Mouse (Mus musculus) stomach, embryonic 15.5 days (tissue): ENCODE measurements around the gene Ntn1. TPM values are rescaled to one million over a fixed set of nuclear protein-coding genes. Genes with fewer than 3 reads are reported as not detected.

Experiments
- ATAC-seq: fragments of 200-750 bp; cut with Nextera tagmentation; 2 replicates; pipeline ENCODE4 v1.8.0; 2017; ENCODE audit warnings: low read depth, moderate number of reproducible peaks, moderate TSS enrichment; ENCODE audit not compliant: insufficient read depth, low FRiP score
- H3K27ac ChIP-seq: fragments of 300-500 bp; sonication (generic); 2 replicates; pipeline ENCODE4 v1.5.1; 2015; ENCODE audit warnings: mild to moderate bottlenecking, inconsistent platforms
- H3K27me3 ChIP-seq: fragments of 300-500 bp; sonication (generic); replicated peaks from 2 replicates; pipeline ENCODE4 v1.6.1; 2015; ENCODE audit warnings: inconsistent platforms
- H3K36me3 ChIP-seq: fragments of 300-500 bp; sonication (generic); 2 replicates; pipeline ENCODE4 v1.6.1; 2015; ENCODE audit warnings: inconsistent platforms
- H3K4me1 ChIP-seq: fragments of 300-500 bp; sonication (generic); 2 replicates; pipeline ENCODE4 v1.6.1; 2015; ENCODE audit warnings: inconsistent platforms
- H3K4me2 ChIP-seq: fragments of 300-500 bp; sonication (generic); 2 replicates; pipeline ENCODE4 v1.6.1; 2015; ENCODE audit warnings: mild to moderate bottlenecking, inconsistent platforms
- H3K4me3 ChIP-seq: fragments of 300-500 bp; sonication (generic); replicated peaks from 2 replicates; pipeline ENCODE4 v1.5.1; 2015; ENCODE audit warnings: inconsistent platforms
- H3K9ac ChIP-seq: fragments of 300-500 bp; sonication (generic); 2 replicates; pipeline ENCODE4 v1.6.1; 2015; ENCODE audit warnings: inconsistent platforms
- H3K9me3 ChIP-seq: fragments of 300-500 bp; sonication (generic); 2 replicates; pipeline ENCODE4 v1.6.1; 2016; ENCODE audit warnings: inconsistent platforms
- WGBS: fragments of 180-500 bp; shearing (Covaris S2); methylation state at CpG from one replicate; pipeline ENCODE4 v1.1.7; 2015; 5-methylcytosine and 5-hydroxymethylcytosine counted together
- microRNA-seq: library from miRNA; unstranded; fragments of <30 nt; microRNA quantifications from one replicate; pipeline ENCODE4, GENCODE M21; 2016
- polyA plus RNA-seq: library from polyadenylated mRNA; unstranded; fragments of >200 nt; fragmentation: Nextera tagmentation; extraction: Ambion mirVana; gene quantifications from 2 replicates; pipeline ENCODE4 v1.2.1, GENCODE M21; 2015

Ntn1 gene
- polyA plus RNA-seq, 1 experiment from 2014 or later = 16.1 TPM

- Histone ChIP-seq H3K27me3 (no peaks in the 10 kb centered on the region), H3K27ac (no peak overlapping the region), H3K4me2 (no peak overlapping the region), H3K9me3 (no peaks in the 10 kb centered on the region), H3K4me1 (peaks cover 9% of the 10 kb centered on the region; the same call in 1 of the 2 replicates), H3K4me3 (no peak overlapping the region), H3K36me3 (no peaks in the 10 kb centered on the region), H3K9ac (no peak overlapping the region)
- 85% methylated on average over 7 of the region's 7 CpGs for WGBS
- ATAC-seq = no peak
Measured at GRCm38 (mm10) chr11:68177415-68177814, 223.2 kb downstream of the Ntn1 start.

GRCm38 (mm10) chr11:68176550-68176949, 224.1 kb downstream of the Ntn1 start:
- H3K9me3 ChIP-seq = no peaks in the 10 kb centered on the region
- no peak overlapping the region for H3K27ac ChIP-seq
- H3K4me3 ChIP-seq = no peak overlapping the region
- peak; percentile 27; the same call in 1 of the 2 replicates for ATAC-seq
- H3K4me2 ChIP-seq = no peak overlapping the region
- H3K36me3 ChIP-seq = no peaks in the 10 kb centered on the region
- WGBS = 40% methylated on average over 4 of the region's 4 CpGs
- no peak overlapping the region for H3K9ac ChIP-seq
- peaks cover 9% of the 10 kb centered on the region; the same call in 1 of the 2 replicates for H3K4me1 ChIP-seq
- H3K27me3 ChIP-seq = no peaks in the 10 kb centered on the region

GRCm38 (mm10) chr11:68172648-68173045, 228.0 kb downstream of the Ntn1 start:
- ATAC-seq = 0 out of 2 replicates have a peak, but pooled peaks have one; percentile 18
- WGBS = 62% methylated on average over 4 of the region's 4 CpGs
- H3K4me3 ChIP-seq = no peak overlapping the region
- H3K36me3 ChIP-seq = no peaks in the 10 kb centered on the region
- H3K9me3 ChIP-seq = no peaks in the 10 kb centered on the region
- no peak overlapping the region for H3K9ac ChIP-seq
- H3K4me1 ChIP-seq = peaks cover 9% of the 10 kb centered on the region; the same call in 1 of the 2 replicates
- H3K4me2 ChIP-seq = no peak overlapping the region
- no peaks in the 10 kb centered on the region for H3K27me3 ChIP-seq
- H3K27ac ChIP-seq = no peak overlapping the region

GRCm38 (mm10) chr11:68171973-68172647, 228.5 kb downstream of the Ntn1 start:
- Histone ChIP-seq H3K4me2 (no peak overlapping the region), H3K27me3 (no peaks in the 10 kb centered on the region)
- WGBS = 79% methylated on average over 7 of the region's 7 CpGs

GRCm38 (mm10) chr11:68168427-68168826, 232.2 kb downstream of the Ntn1 start:
- no peak for ATAC-seq
- 79% methylated on average over 4 of the region's 4 CpGs for WGBS
- H3K4me3 ChIP-seq = no peak overlapping the region
- no peak overlapping the region for H3K27ac ChIP-seq
- H3K9me3 ChIP-seq = no peaks in the 10 kb centered on the region
- no peak overlapping the region for H3K9ac ChIP-seq
- H3K27me3 ChIP-seq = no peaks in the 10 kb centered on the region
- no peak overlapping the region for H3K4me2 ChIP-seq
- no peaks in the 10 kb centered on the region for H3K36me3 ChIP-seq
- H3K4me1 ChIP-seq = 0 out of 2 replicates have a peak, but pooled peaks cover 2% of the 10 kb centered on the region

More at GRCm38 (mm10) chr11:68171973-68172647, 228.5 kb downstream of the Ntn1 start:
- Histone ChIP-seq H3K9ac (no peak overlapping the region), H3K4me3 (no peak overlapping the region), H3K36me3 (no peaks in the 10 kb centered on the region), H3K27ac (no peak overlapping the region), H3K4me1 (peaks cover 9% of the 10 kb centered on the region; the same call in 1 of the 2 replicates), H3K9me3 (no peaks in the 10 kb centered on the region)
- no peak for ATAC-seq

- no peak for ATAC-seq
- Histone ChIP-seq H3K4me1 (no peaks in the 10 kb centered on the region), H3K4me3 (no peak overlapping the region), H3K27me3 (no peaks in the 10 kb centered on the region), H3K9ac (no peak overlapping the region), H3K36me3 (no peaks in the 10 kb centered on the region), H3K9me3 (no peaks in the 10 kb centered on the region), H3K4me2 (no peak overlapping the region), H3K27ac (no peak overlapping the region)
- 83% methylated on average over 5 of the region's 5 CpGs for WGBS
Measured at GRCm38 (mm10) chr11:68164408-68164807, 236.2 kb downstream of the Ntn1 start.

GRCm38 (mm10) chr11:68159867-68160266, 240.8 kb downstream of the Ntn1 start:
- Histone ChIP-seq H3K4me3 (no peak overlapping the region), H3K9me3 (no peaks in the 10 kb centered on the region), H3K4me1 (no peaks in the 10 kb centered on the region), H3K27ac (no peak overlapping the region), H3K36me3 (no peaks in the 10 kb centered on the region), H3K9ac (no peak overlapping the region), H3K4me2 (no peak overlapping the region), H3K27me3 (no peaks in the 10 kb centered on the region)
- no peak for ATAC-seq
- 81% methylated on average over 4 of the region's 4 CpGs for WGBS

Small RNAs within 50 kb of the gene (microRNA-seq; reads per million reads assigned to microRNA genes)
- gene Mir6406 = not detected

Other genes starting within 250 kb of the Ntn1 start
- gene Pik3r5, start 31.3 kb upstream of the Ntn1 start, polyA plus RNA-seq = 0.54 and 0.76 TPM in 2 replicates
- gene Pik3r6, start 102.2 kb upstream of the Ntn1 start, polyA plus RNA-seq = 3.2 and 4.7 TPM in 2 replicates
- gene Mfsd6l, start 155.4 kb upstream of the Ntn1 start, polyA plus RNA-seq = 2.2 and 3.2 TPM in 2 replicates
- 0.42 and 0.50 TPM in 2 replicates for gene Ccdc42, start 186.2 kb upstream of the Ntn1 start, polyA plus RNA-seq